Mouse (Mus musculus) intestine, embryonic 15.5 days (tissue): ENCODE results near the gene Ace. TPM values are rescaled to one million over a fixed set of nuclear protein-coding genes. Genes with fewer than 3 reads are reported as not detected.
"Not testable (repeated sequence)": the region's sequence is repeated elsewhere in the genome, so short reads cannot be mapped to it uniquely, and the experiment has no call there.

Experiments
- ATAC-seq: fragments of 200-750 bp; cut with Nextera tagmentation; 2 replicates; pipeline ENCODE4 v1.8.0; 2017; ENCODE audit warnings: moderate TSS enrichment, moderate library complexity
- H3K27ac ChIP-seq: fragments of 300-500 bp; sonication (generic); 2 replicates; pipeline ENCODE4 v1.5.1; 2015; ENCODE audit warnings: mild to moderate bottlenecking, inconsistent platforms
- H3K27me3 ChIP-seq: fragments of 300-500 bp; sonication (generic); replicated peaks from 2 replicates; pipeline ENCODE4 v1.6.1; 2015; ENCODE audit warnings: inconsistent platforms
- H3K36me3 ChIP-seq: fragments of 300-500 bp; sonication (generic); 2 replicates; pipeline ENCODE4 v1.6.1; 2015; ENCODE audit warnings: inconsistent platforms
- H3K4me1 ChIP-seq: fragments of 300-500 bp; sonication (generic); replicated peaks from 2 replicates; pipeline ENCODE4 v1.6.1; 2015; ENCODE audit warnings: inconsistent platforms
- H3K4me2 ChIP-seq: fragments of 300-500 bp; sonication (generic); replicated peaks from 2 replicates; pipeline ENCODE4 v1.6.1; 2015; ENCODE audit warnings: mild to moderate bottlenecking, inconsistent platforms
- H3K4me3 ChIP-seq: fragments of 300-500 bp; sonication (generic); replicated peaks from 2 replicates; pipeline ENCODE4 v1.5.1; 2015; ENCODE audit warnings: inconsistent platforms
- H3K9ac ChIP-seq: fragments of 300-500 bp; sonication (generic); 2 replicates; pipeline ENCODE4 v1.6.1; 2015; ENCODE audit warnings: inconsistent platforms
- H3K9me3 ChIP-seq: fragments of 300-500 bp; sonication (generic); 2 replicates; pipeline ENCODE4 v1.6.1; 2016; ENCODE audit warnings: inconsistent platforms
- WGBS: fragments of 180-500 bp; shearing (Covaris S2); methylation state at CpG from one replicate; pipeline ENCODE4 v1.1.7; 2015; 5-methylcytosine and 5-hydroxymethylcytosine counted together
- polyA plus RNA-seq: library from polyadenylated mRNA; unstranded; fragments of >200 nt; fragmentation: Nextera tagmentation; extraction: Ambion mirVana; gene quantifications from 2 replicates; pipeline ENCODE4 v1.2.1, GENCODE M21; 2015

Ace gene
- polyA plus RNA-seq, 1 experiment from 2014 or later = 6.9 TPM

GRCm38 (mm10) chr11:106007821-106008220 is 40.1 kb downstream of the Ace start, which contains the start of gene Kcnh6:
Gene Kcnh6 (plus strand): TSS chr11:106008124.
- ATAC-seq = peak; percentile 71
- Histone ChIP-seq H3K27ac (no peak within 1 kb of the TSS), H3K9ac (no peak within 1 kb of the TSS)

GRCm38 (mm10) chr11:106012711-106013110 is 45.0 kb downstream of the Ace start:
- H3K4me3 ChIP-seq = no peak overlapping the region
- no peaks in the 10 kb centered on the region for H3K9me3 ChIP-seq
- H3K36me3 ChIP-seq = no peaks in the 10 kb centered on the region
- H3K27ac ChIP-seq = no peak overlapping the region
- no peak for ATAC-seq
- H3K27me3 ChIP-seq = no peaks in the 10 kb centered on the region
- H3K4me1 ChIP-seq = 0 out of 2 replicates have a peak, but pooled peaks cover 3% of the 10 kb centered on the region
- 57% methylated on average over 7 of the region's 7 CpGs for WGBS
- H3K4me2 ChIP-seq = no peak overlapping the region
- H3K9ac ChIP-seq = no peak overlapping the region

More at GRCm38 (mm10) chr11:106007821-106008220, 40.1 kb downstream of the Ace start, which contains the start of gene Kcnh6:
- Histone ChIP-seq H3K36me3 (no peaks in the 10 kb centered on the region), H3K4me3 (peak within 1 kb of the TSS; percentile 27), H3K9me3 (no peaks in the 10 kb centered on the region), H3K4me2 (peak within 1 kb of the TSS; percentile 82), H3K4me1 (peaks cover 21% of the 10 kb centered on the region), H3K27me3 (no peaks in the 10 kb centered on the region)
- under 1% methylated on average over 25 of the region's 25 CpGs for WGBS

DNA sequence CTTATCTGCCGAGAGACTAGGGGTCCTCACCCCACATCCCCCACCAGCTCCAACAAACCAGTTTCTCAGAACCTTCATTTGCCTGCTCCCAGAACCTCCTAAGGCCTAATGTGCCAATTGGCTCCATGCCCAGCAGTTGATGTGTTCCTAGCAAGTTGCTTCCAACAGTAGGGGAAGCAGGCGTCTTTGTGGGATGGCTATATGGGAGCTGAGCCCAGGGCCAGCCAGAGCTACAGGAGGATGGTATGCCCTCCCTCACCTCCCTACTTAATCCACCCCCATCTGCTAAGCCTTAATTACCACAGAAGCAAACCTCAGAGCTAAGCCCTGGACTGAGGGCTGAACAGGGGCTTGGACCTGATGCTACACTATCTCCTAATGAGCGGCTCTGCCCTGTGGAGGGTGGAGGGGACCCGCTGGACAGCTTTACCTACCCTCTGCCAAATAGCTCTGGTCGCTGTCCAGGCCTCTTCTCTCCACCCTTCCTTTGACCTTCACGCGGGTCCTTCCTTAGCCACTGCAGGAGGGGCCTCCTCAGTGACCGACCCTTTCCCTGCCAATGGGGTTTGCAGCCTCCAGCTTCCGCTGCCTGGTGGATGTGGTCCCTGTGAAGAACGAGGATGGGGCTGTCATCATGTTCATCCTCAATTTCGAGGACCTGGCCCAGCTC is 45.9 kb downstream of the Ace start:
- no peak overlapping the region for H3K27ac ChIP-seq
- H3K4me1 ChIP-seq = no peaks in the 10 kb centered on the region
- H3K4me2 ChIP-seq = no peak overlapping the region
- no peak for ATAC-seq
- no peak overlapping the region for H3K4me3 ChIP-seq
- H3K9ac ChIP-seq = no peak overlapping the region
- no peaks in the 10 kb centered on the region for H3K27me3 ChIP-seq
- no peaks in the 10 kb centered on the region for H3K36me3 ChIP-seq
- H3K9me3 ChIP-seq = no peaks in the 10 kb centered on the region
- 58% methylated on average over 11 of the region's 11 CpGs for WGBS

DNA sequence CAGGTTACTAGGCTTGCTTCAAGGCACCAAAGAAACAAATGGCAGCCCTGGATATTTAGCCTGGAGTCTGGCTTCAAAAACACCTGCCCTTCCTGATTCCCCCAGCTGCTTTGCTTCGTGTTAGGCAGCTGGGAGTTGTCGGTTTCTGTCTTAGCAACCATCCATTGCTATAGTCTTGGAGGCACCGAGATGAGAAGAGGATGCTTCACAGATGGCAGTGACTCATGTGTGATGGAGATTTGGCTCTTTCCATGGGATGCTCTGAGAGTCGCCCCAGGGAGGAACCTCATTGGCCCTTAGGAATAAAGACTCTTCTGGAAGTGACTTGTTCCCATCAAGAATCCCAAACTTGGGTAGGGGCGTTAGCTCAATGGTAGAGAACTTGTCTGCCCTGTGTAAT is 48.7 kb downstream of the Ace start:
- no peak overlapping the region for H3K27ac ChIP-seq
- H3K9ac ChIP-seq = no peak overlapping the region
- no peaks in the 10 kb centered on the region for H3K9me3 ChIP-seq
- no peak for ATAC-seq
- H3K4me1 ChIP-seq = peaks cover 6% of the 10 kb centered on the region
- H3K4me2 ChIP-seq = no peak overlapping the region
- no peaks in the 10 kb centered on the region for H3K36me3 ChIP-seq
- WGBS = 73% methylated on average over 5 of the region's 5 CpGs
- H3K27me3 ChIP-seq = peaks cover 12% of the 10 kb centered on the region
- H3K4me3 ChIP-seq = no peak overlapping the region

DNA sequence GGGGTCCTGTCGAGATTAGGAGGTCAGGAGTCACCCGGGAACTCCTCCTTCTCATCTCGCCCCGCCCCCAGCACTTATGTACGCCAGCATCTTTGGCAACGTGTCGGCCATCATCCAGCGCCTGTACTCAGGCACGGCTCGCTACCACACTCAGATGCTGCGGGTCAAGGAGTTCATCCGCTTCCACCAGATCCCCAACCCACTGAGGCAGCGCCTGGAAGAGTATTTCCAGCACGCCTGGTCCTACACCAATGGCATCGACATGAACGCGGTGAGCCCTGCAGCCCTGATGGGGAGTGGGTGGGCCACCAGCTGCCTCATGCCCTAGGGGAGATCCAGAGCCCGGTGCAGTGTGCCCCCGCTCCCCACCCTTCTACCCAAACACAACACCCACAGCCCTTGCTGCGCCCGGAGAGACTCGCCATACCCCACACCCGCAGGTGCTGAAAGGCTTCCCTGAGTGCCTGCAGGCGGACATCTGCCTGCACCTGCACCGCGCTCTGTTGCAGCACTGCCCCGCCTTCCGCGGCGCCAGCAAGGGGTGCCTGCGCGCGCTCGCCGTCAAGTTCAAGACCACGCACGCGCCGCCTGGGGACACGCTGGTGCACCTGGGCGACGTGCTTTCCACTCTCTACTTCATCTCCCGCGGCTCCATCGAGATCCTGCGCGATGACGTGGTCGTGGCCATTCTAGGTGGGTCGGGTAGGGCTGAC is 52.5 kb downstream of the Ace start:
- Histone ChIP-seq H3K4me2 (peak overlapping the region; percentile 80), H3K36me3 (no peaks in the 10 kb centered on the region), H3K4me3 (peak overlapping the region; percentile 35), H3K27ac (no peak overlapping the region), H3K4me1 (peaks cover 6% of the 10 kb centered on the region), H3K9ac (peak overlapping the region; percentile 28), H3K27me3 (peaks cover 12% of the 10 kb centered on the region), H3K9me3 (no peaks in the 10 kb centered on the region)
- 1% methylated on average over 50 of the region's 50 CpGs for WGBS
- peak; percentile 64 for ATAC-seq

DNA sequence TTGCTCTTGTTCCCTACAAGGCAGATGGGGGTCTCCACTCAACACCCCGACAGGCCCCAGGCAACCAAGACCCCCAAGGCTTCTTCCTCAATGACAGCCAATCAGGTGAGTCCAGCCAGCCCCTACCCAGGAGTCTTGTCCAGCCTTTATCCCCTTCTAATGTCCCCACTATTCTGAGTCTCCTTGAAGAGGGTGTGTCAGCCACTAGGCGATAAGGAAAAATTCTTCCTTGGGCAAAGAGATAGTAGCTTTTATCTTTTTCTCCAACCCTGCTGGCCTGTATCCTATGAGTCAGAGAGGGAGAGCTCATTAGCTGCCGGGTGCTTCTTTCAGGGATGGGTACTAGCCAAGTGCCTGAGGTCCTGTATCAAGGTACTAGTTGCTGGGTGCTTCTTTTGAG is 58.0 kb downstream of the Ace start:
- H3K9me3 ChIP-seq = no peaks in the 10 kb centered on the region
- no peak overlapping the region for H3K4me2 ChIP-seq
- H3K27me3 ChIP-seq = peaks cover 4% of the 10 kb centered on the region; the same call in 1 of the 2 replicates
- no peak overlapping the region for H3K27ac ChIP-seq
- H3K4me1 ChIP-seq = peaks cover 3% of the 10 kb centered on the region; the same call in 1 of the 2 replicates
- ATAC-seq = no peak
- H3K4me3 ChIP-seq = no peak overlapping the region
- 68% methylated on average over 3 of the region's 3 CpGs for WGBS
- H3K36me3 ChIP-seq = no peaks in the 10 kb centered on the region
- no peak overlapping the region for H3K9ac ChIP-seq

GRCm38 (mm10) chr11:106026465-106027151 is 58.9 kb downstream of the Ace start:
- Histone ChIP-seq H3K27me3 (no peaks in the 10 kb centered on the region), H3K4me1 (peaks cover 3% of the 10 kb centered on the region; the same call in 1 of the 2 replicates), H3K27ac (no peak overlapping the region), H3K36me3 (no peaks in the 10 kb centered on the region), H3K9ac (no peak overlapping the region), H3K4me3 (no peak overlapping the region), H3K4me2 (no peak overlapping the region), H3K9me3 (no peaks in the 10 kb centered on the region)
- ATAC-seq = peak; percentile 43; the same call in 1 of the 2 replicates
- 30% methylated on average over 11 of the region's 11 CpGs for WGBS

DNA sequence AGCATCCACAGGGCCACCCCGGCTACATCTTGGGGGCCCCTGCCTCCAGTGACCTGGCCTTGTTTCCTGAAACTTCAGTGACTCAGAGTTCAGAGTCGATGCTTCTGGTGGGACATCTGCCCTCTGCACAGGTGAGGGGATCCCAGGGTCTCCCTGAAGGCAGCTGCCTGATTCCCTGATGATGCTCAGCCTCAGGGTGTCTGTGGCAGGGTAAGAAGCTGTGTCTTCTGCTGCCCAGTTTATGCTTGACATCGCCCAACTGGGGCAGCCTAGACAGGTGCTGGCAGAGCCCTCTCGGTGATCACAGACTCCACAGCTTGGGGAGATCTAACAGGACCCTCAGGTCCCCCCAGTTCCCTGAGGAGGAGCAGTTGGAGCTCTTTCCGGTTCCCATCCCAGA is 59.9 kb downstream of the Ace start:
- no peak overlapping the region for H3K27ac ChIP-seq
- H3K9me3 ChIP-seq = no peaks in the 10 kb centered on the region
- peaks cover 3% of the 10 kb centered on the region; the same call in 1 of the 2 replicates for H3K4me1 ChIP-seq
- WGBS = 88% methylated on average over 5 of the region's 5 CpGs
- H3K27me3 ChIP-seq = no peaks in the 10 kb centered on the region
- H3K4me2 ChIP-seq = no peak overlapping the region
- H3K4me3 ChIP-seq = no peak overlapping the region
- H3K36me3 ChIP-seq = no peaks in the 10 kb centered on the region
- no peak overlapping the region for H3K9ac ChIP-seq
- no peak for ATAC-seq

DNA sequence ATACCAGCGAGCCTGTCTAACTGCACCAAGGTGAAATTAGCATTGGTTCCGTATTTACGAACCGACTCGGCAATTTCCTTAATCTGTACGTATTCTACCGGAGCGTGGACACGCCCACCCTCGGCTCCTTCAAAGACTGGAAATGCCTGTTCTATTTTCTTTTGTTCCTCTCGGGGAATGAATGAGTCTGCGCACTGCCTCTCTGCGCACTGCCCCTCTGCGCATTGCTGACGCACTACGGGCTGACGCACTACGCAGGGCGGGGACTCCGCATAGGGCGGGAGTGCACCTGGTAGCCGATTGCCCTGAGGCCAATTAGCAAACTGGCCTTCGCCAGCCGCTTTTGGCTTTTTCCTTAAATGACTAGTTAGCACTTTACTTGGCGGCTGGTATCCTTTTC is 64.3 kb downstream of the Ace start:
- not testable (repeated sequence) for H3K27ac ChIP-seq, H3K9ac ChIP-seq, H3K36me3 ChIP-seq, H3K27me3 ChIP-seq, ATAC-seq, H3K9me3 ChIP-seq, H3K4me1 ChIP-seq
- Histone ChIP-seq H3K4me2 (peak overlapping the region; percentile 37; the same call in 1 of the 2 replicates), H3K4me3 (peak overlapping the region; percentile 30)
- WGBS = 15% methylated on average over 11 of the region's 25 CpGs

GRCm38 (mm10) chr11:106033491-106033919 is 65.8 kb downstream of the Ace start:
- no peak overlapping the region; the same call in 1 of the 2 replicates for H3K9ac ChIP-seq
- H3K4me3 ChIP-seq = no peak overlapping the region
- H3K9me3 ChIP-seq = no peaks in the 10 kb centered on the region
- H3K27me3 ChIP-seq = no peaks in the 10 kb centered on the region
- peak overlapping the region; percentile 39 for H3K4me2 ChIP-seq
- peak; percentile 18 for ATAC-seq
- H3K27ac ChIP-seq = peak overlapping the region; percentile 44
- H3K4me1 ChIP-seq = peaks cover 5% of the 10 kb centered on the region; the same call in 1 of the 2 replicates
- H3K36me3 ChIP-seq = no peaks in the 10 kb centered on the region
- WGBS = 43% methylated on average over 11 of the region's 11 CpGs

- Histone ChIP-seq H3K9ac (no peak overlapping the region), H3K27ac (no peak overlapping the region), H3K9me3 (no peaks in the 10 kb centered on the region), H3K36me3 (no peaks in the 10 kb centered on the region), H3K27me3 (no peaks in the 10 kb centered on the region), H3K4me3 (no peak overlapping the region), H3K4me1 (peaks cover 7% of the 10 kb centered on the region; the same call in 1 of the 2 replicates), H3K4me2 (no peak overlapping the region)
- 84% methylated on average over 9 of the region's 9 CpGs for WGBS
- no peak for ATAC-seq
Observed at GRCm38 (mm10) chr11:106034986-106035385, 67.2 kb downstream of the Ace start.
